Mouse (Mus musculus): ENCODE results near the gene Spocd1. TPM values are rescaled to one million over a fixed set of nuclear protein-coding genes. Genes with fewer than 3 reads are reported as not detected.
A peak's percentile ranks its signal among the peaks of the same experiment; 100 is the strongest.

Gene Spocd1
- total RNA-seq, 2 experiments from 2014 or later, result 0.37 to 0.41 TPM

DNA sequence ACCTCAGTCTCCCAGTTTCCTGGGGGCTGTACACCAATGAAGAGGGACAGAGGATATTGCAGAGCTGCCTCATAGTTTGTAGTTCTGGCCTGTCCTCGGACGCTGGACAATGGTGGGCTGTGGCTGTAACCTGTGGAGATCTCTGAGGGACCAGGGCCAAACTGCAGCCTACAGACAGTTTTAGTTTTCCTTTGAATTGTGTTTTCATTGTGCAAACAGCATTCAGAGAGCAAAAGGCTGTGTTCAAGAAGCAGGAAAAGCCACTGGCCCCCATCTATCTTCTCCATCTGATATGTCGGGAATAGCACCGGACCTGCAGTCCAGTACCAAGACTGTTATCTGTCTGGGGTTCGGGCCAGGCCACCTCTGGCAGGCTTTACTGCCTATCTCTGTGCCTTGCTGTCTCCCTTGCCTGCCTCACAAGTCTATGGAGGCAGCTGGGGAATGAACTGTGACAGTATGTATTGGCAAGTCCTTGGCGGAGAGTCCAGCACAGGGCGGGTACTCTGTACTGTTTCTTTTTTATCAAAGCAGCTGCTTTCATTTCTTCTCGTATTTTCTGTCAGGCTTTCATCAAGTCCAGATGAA is 11.9 kb upstream of the Spocd1 start:
- DNase-seq (ENCODE audit: low spot score in 2 of 2), result no peak

DNA sequence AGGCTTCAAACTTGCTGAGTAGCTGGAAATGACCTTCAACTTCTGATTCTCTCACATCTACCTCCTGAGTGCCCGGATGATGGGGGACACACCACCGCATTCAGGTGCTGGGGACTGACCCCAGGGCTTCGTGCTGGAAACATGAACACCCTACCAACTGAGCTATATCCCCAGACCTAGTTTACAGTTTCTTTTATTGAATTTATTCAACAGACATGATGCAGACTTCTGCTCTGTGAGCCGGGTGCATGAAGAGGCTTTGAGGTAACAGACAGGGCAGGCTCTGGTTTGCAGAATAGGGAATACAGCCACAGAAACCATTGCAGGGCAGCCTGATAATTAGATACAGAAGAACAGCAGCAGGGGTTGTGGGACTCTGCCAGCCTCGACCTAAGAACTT is 10.6 kb upstream of the Spocd1 start:
- DNase-seq (ENCODE audit: low spot score in 2 of 2), result no peak

DNA sequence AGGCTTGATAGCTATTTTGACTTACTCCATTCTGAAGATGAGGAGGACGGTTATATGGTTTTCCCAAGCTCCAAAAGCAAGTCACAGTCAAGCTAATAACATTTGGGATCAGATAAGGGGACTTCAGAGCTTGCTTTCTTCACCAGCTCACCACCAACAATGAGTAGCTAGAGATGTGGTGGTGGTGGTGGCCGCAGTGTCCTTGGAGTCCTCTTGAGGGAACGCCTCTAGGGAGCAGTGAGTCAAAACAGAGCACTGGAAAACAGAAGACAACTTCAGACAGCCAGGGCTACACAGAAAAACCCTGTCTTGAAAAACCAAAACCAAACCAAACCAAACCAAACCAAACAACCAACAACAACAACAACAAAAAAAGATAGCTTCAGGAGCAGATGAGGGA is 10.1 kb upstream of the Spocd1 start:
- DNase-seq (ENCODE audit: low spot score in 2 of 2), result no peak

DNA sequence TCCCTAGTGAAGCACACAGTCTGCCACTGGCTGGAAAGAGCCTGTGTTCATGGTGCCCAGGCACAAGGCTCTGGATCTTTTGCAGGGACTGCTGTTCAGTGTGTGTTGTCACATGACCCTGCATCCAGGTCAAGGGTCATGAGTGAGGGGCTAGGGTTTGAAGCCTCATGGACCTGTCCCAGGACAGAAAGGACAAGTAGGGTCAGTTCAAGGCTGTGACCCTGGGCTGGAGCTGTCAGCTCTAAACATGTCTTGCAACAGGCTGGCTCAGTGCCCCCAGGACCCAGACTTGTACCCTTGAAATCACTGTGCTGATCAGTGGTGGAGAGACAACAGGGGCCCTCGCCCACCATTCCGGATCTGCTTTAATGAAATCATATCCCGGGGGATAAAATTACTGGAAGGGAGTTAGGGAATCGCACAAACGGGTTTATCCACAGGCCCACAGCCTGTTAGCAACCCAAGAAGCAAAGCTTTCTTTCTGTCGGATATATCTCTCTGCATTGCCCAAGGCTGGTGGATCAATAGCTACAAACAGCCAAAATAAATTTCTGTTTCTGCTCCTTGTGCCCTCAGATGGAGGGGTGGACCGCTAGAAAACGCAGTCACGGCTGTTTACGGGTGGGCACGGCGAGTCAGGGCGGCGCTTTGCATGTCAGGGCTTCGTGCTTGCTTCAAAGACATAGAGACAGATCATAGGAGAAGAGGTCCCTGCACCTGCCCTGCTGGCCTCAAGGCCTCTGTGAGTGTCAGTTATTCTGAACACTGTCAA is 8.3 kb upstream of the Spocd1 start:
- DNase-seq (ENCODE audit: low spot score in 2 of 2), result no peak

DNA sequence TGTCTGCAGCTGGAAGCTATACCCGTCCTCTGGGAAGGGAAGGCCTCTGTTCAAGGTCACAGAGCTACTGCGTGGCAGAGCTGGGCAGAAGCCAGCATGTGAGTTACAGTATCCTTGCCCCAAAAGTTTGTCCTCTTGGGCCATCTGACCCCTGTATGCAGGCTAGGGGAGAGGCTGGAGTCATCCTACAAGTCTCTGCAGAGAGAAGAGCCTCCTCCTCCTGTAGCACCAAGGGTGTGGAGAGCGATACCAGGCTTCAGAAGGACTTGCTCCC is 7.8 kb upstream of the Spocd1 start:
- no peak for DNase-seq (ENCODE audit: low spot score in 2 of 2)

DNA sequence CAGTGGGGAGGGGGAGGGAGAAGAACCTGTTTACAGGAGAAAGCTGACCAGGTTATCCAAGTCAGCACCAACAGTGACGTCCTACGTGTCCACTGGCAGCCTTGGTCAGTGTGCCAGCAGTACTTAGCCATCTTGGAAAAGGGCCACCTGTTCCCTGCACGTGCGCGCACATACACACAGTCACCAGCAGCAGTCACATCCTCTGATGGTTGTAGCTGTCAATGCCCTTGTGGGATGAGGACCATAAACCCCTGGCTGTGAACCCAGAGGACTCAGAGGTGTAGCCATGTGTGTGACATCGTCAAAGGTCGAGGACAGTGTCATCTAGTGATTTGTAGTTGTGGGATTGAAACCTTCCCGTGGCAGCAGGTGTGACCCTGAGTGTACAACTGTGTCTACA is 4.9 kb upstream of the Spocd1 start:
- DNase-seq (ENCODE audit: low spot score in 2 of 2), result no peak

DNA sequence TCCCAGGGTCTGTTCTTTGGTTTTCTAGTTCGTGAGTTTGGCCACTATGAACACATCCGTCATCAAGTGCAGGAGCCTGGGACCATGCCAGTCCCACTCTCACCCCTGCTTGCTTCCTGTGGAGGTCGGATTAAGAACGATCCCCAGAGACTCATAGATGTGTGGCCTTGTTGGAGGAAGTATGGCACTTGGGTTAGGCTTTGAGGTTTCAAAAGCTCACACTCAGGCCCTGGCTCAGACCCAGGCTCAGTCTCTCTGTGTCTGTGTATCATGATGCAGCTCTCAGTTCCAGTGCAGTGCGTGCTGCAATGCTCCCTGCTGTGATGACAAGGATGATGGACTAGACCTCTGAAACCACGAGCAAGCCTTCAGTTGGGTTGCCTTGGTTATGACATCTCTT is 4.4 kb upstream of the Spocd1 start:
- no peak for DNase-seq (ENCODE audit: low spot score in 2 of 2)

DNA sequence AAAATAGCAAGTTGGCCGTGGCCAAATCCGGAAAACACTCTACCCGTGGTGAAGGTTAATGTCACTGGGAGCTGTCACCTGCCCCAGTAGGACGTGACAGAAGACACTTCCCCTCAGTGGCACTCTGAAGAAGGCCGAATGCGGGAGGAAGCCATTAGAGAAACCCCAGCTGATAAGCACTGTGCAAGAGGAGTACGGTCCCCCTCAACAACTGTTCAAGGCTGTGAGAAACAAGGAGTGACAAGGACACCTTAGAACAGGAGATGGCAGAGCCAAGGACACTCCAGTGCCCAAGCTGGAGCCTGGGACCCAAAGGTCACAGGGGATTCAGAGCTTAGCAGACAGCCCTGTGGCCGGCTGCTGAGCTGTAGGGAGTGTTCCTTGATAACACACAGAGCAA is 2.5 kb upstream of the Spocd1 start:
- no peak for DNase-seq (ENCODE audit: low spot score in 2 of 2)

DNA sequence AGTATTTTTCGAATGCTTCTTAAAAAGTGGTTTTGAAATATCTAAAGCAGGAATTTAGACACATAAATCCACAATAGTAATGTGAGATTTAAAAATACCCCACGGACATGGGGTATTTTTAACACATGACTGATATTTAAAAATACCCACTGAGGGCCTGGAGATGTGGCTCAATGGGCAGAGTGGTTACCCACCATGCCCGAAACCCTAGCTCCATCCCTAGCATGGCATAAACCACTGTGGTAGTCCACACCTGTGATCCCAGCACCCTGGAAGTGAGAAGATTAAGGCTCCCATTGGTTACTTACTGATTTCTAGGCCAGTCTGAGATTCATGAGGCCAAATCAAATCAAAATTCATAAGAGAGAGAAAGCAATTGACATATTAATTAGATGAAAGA is 2.0 kb upstream of the Spocd1 start:
- no peak for DNase-seq (ENCODE audit: low spot score in 2 of 2)

DNA sequence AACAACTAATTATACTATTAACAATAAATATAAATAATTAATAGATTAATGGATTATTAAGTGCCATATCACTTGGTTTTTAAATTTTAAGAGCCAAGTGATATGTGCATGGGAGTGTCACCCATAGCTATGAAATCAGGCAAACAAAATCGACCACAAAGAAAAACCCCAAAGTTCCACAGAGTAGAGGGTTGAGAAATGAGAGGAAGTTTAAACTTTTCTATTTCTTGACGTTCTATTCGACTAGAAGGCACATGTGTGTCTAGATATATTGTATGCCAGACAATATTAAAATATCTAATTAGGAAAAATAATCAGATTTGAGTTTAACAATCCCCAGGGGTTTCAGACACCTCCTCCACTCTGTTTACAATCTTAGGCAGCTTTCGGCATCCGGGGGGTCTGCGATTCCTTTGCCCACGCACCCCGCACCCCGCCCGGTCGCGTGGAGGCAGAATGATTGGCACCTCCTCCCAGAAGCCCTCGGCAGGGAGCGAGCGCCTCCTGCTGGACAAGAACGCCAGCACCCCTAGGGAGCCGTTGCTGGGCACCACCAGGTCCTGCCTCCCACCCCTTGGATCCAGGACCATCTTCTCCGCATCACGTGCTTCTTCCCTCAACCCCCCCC is 811 bp upstream of the Spocd1 start:
- DNase-seq (ENCODE audit: low spot score in 2 of 2), result peak; percentile 80 to 87

DNA sequence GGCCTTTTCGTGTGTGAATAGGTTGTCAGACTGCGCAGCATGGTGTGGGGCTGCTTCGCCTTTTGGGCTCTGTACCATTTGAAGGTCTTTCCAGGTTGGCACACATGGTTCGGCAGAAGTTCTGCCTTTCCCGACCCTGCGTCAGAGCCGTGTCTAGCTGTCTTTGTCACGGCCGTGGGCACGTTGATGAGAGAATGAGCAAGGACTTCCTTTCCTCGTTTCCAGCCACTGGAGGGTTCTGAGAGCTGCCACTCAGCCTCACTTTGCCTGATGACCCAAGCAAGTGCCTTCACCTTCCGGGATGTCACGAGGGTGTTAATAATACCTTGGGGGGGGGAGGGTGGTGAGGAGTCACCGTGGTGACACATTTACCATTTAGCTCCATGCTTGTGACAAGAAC is 4.6 kb downstream of the Spocd1 start:
- peak; percentile 23 to 51 for DNase-seq (ENCODE audit: low spot score in 2 of 2)

DNA sequence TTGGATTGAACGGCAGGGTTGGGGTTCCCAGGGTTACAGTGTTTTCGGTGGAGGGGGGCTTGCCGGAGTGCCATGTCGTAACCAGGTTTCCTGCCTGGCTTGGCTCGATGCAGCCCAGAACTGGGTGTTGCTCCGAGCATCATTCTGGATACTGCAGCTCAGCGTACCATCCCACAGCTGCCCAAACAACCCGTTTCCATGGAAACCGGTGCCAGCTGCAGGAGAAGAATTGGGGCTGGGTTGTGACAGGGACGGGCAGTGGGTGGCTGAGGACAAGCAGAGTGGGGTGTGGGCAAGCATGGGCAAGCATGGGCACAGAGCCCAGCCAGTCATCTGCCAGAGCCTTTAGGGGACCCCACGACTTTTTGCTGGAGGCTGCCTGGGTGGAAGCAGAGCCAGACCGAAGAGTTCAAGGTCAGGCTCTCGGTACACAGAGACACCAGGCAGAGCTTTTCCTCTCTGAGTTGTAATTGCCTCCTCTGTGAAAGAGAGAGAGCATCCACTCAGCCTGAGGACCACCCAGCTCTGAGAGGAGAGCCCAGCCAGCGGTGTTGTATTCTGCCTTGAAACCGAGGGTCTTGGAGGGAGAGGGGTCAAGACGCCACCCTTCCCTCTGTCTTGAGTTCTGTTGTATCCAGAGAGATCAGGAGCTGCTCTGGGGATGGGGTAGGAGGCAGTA is 5.3 kb downstream of the Spocd1 start:
- peak; percentile 67 to 79 for DNase-seq (ENCODE audit: low spot score in 2 of 2)

DNA sequence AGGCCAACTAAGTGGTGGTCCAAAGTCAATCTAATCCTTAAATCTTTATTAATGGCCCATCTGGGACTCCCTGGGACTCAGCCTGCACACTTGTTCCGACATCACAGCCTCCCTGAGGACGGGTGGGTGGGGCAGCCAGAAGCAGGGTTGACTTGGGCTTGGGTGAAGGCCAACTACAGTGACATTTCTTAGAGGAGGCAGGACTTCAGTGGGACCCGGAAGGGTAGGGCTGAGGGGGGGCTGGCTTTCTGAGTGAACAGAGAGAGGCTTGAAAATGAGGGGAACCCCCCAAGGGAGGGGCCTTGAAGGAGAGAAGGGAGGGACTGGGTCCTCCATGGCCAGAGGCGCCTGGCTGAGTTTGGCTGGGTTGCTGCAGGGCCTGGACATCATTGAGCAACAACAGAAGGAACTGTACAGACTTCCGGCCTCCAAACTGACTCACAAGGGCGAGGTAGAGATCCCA is 22.3 kb downstream of the Spocd1 start:
- DNase-seq (ENCODE audit: low spot score in 2 of 2), result no peak

DNA sequence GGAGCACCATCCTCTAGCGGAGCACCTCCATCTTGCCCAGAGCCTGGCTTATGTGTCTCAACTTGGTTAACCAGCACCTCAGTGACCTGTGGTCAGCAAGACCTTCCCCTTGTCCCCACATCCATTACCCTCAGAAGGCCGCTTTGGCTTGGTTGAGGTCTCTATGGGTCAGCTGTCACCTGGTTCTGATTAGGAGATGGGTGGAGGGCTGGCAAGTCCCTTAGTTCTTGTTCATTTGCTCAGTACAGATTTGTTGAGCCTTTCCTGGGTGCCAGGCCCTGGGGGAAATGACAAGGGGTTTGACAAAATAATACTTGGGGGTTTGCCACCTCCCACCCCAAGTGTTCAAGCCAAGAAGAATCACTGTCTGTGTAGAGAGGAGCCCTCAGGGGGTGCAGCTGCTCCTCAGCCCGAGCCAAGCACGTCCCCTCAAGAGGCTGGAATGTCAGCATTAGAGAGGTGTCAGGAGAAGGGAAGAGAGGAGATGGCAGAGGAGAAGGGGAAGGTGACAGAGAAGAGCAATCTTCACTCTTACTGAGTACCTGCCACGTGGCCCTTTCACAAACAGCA is 23.3 kb downstream of the Spocd1 start:
- DNase-seq (ENCODE audit: low spot score in 2 of 2), result no peak

DNA sequence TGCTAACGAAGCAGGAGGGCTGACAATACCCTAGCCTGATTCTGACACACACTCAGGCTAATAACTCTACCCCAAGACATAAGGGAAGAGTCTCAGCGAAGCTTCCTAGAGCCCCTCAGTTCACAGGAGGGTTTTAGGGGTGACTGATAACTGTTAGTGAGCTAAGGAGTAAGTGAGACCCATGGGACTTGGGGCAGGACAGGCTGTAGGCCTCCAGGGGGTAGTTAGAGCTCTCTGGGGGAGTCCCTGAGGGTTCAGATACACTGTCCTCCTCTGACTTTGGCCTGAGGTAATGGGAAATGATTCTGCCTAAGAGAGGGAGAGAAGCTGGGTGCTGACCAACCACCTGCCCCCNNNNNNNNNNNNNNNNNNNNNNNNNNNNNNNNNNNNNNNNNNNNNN is 25.5 kb downstream of the Spocd1 start:
- DNase-seq (ENCODE audit: low spot score in 2 of 2), result no peak

DNA sequence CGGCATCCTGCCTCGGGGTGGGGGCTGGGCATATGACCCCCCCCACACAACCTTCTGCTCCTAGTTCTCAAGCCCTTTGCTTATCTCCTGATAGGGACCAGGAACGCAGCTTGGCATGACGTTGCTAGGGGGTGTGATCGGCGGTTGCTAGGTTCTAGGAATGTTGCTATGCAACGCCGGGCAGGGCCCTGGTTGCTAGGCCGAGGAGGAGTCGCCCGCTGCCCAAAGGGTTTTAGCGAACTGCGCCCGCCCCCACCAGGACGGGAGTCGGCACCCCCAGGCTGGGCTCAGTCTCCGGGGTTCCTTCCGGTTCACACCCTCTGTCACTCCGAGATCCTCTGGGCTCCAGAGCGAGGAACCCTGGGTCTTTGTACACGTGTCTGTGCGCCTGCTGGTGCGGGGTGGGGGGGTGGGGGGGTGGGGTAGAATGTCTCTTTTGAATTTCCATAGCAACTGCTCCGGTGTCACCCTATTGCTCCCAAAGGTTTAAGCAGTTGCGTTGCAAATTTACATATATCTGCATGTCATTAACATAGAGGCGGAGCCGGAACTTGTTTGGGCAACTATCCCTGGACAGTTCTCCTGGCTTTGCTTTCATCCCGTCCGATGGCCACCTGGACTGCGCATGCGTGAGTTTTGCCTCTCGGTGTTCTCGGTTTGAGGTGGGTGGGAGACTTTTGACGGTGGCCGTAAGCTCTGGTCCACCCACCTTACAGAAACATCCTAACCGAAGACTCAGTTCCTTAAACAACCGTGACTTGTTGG is 31.3 kb downstream of the Spocd1 start:
- DNase-seq (ENCODE audit: low spot score in 2 of 2), result peak; percentile 88 to 91

DNA sequence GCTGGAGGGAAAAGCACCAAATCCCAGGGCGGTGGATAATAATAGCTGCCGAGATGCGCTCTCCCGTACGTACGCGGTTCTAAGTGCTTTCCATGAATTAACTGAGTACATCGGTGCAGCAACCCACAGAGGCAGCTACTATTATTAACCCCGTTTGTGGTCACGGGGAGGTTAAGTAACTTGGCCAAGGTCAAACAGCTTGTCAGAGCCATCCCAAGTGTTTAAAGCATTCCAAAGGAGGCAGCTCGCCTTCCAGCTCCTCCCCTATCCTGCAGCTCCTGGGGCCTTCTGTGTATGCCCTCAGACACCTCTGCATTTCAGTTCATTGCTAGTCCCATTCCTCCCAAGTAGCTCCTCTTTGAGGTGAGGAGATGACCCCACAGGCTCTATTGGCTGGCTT is 36.2 kb downstream of the Spocd1 start:
- no peak for DNase-seq (ENCODE audit: low spot score in 2 of 2)

DNA sequence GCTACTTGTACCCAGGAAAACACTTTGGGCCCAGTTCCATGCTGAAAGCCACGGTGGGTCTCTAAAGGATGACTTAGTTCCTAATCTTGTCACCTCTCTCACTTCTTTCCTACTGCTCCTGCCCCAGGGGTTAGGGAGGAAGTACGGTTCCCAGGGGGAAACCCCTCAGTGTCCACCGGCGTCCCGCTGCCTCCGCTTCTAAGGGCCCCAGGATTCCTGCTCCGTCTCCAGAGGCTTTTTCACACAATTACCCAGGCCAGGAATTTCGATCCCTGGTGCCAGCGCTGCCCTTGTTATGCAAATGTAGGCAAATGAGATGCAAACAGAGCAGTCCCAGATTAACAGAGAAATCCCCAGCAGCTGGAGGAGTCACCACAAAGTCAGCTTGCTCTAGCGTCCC is 37.2 kb downstream of the Spocd1 start:
- peak in 1 of 2 experiments; percentile 52 for DNase-seq (ENCODE audit: low spot score in 2 of 2)

DNA sequence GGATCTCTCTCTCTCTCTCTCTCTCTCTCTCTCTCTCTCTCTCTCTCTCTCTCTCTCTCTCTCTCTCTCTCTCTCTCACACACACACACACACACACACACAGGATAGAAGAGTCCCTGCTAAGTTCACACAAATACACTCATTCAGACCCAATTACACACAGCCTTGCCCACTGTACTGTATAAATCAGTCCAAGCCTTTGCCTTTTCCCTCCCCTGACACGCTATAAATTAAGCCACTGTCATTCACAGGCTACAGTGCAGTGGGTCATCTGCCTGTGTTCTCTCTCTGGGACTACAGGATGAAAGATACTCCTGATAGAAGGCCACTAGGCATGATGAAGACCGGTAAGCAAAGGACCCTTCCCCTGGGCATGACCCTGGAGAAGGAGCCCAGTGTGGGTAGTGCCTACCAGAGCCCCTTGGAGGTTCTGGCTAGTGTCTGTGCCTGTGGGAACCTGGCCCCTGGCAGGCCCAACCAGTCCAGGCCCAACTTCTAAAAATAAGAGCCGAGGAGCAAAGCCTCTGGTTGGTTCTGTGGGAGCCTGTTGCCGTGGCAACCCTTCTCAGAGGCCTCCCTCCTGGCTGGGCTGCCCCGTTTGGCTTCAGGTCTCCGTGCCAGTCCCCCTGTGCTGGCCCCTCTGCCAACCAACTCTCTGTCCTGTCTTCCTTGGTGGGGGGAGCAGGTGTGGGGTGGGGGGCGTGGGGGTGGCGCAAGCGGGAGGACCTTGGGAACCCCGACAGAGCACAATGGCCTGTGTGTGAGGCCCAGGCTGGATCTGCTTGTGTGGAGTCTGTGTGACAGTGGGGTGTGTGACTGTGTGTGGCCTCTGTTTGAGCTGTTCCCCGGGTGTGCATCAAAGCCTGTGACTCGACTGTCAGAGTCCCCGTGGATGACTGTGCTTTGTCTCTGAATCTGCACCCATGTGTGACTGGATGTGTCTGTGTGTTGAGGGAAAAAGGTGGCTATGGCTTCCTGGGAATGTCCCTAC is 38.3 kb downstream of the Spocd1 start:
- DNase-seq (ENCODE audit: low spot score in 2 of 2), result peak in 1 of 2 experiments; percentile 79

DNA sequence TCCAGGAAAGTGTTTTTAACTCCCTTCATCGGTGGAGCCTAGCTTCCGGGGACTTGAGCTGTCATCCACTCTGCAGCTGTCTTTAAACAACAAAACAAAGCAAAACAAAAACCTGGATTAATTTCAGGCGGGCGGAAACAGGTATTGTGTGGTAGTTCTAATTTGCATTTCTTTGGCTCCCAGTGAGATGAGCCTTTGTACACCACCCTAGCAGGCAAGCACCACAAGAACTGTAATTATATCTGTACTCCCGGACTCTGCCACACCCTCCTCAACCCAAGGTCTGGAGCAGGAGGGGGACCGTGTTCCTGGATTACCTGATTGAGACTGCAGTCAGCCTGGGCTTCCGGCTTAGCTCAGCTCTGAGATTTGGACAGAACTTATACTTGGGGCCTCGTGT is 41.1 kb downstream of the Spocd1 start:
- DNase-seq (ENCODE audit: low spot score in 2 of 2), result no peak

Measured in layer of hippocampus, adult 18-20 months (tissue).